Comparison of ENCODE assay signal across 8 mouse cellular contexts in the genomic region with DNA sequence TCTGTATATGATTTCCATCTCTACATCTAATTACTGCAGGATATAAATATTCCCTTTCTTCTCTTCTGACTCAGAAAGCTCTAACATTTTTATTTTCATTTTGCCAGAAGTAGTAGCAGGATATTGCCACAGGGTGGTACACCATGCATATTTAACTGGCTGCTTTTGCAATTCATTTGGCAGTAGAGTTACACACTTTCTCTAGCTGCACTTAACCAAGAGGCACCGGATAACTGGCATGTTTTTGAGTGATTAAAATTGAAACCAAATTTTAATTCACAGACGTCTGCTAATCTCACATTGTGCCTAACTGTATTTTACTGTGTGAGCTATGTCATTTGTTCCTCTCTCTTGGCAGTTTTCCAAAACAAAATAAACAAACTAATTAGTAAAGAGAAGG.
A peak's percentile ranks its signal among the peaks of the same experiment; 100 is the strongest.
DNase-seq lines count a peak whose midpoint lies in the region; ATAC-seq lines count a peak whose summit lies in the region.

No protein-coding gene starts in this region.

- no peak overlapping the region for H3K9ac ChIP-seq in forebrain, embryonic 15.5 days (replicated peaks)

- ATAC-seq in forebrain, embryonic 15.5 days (replicated peaks) = peak; percentile 83

- peaks cover 22% of the 10 kb centered on the region for H3K4me1 ChIP-seq in forebrain, embryonic 15.5 days

- 2% methylated on average over 2 of the region's 2 CpGs for WGBS in forebrain, embryonic 15.5 days

- H3K9me3 ChIP-seq in forebrain, embryonic 15.5 days = no peaks in the 10 kb centered on the region

- H3K27ac ChIP-seq in forebrain, embryonic 15.5 days (replicated peaks) = 0 out of 2 replicates have a peak overlapping the region, but pooled peaks have one; percentile 5

- H3K4me2 ChIP-seq in forebrain, embryonic 15.5 days (replicated peaks) = no peak overlapping the region

- no peaks in the 10 kb centered on the region for H3K36me3 ChIP-seq in forebrain, embryonic 15.5 days

- intact Hi-C loops in heart, postnatal 10 days (cut with DNase I) = loop anchor here (10.0 kb wide), 1 partner anchor 146 kb away; no protein-coding TSS in a partner anchor
- intact Hi-C loops in heart, postnatal 36 days (cut with DNase I) = no loop called here

- H3K4me3 ChIP-seq in forebrain, embryonic 15.5 days = no peak overlapping the region

- DNase-seq in heart, postnatal 10 days = peak; percentile 19 to 25
- no peak for DNase-seq in heart, postnatal 36 days
- peak; percentile 69 for DNase-seq in 416B (ENCODE audit: low read depth)
- peak; percentile 92 for DNase-seq in brain, adult 2 months (ENCODE audit: low read depth, low spot score)
- peak; percentile 27 for DNase-seq in mesoderm, embryonic 11.5 days (ENCODE audit: low read depth, low spot score)
- DNase-seq in spleen, postnatal 10 days (ENCODE audit: low spot score in 2 of 2) = no peak
- DNase-seq in urinary bladder, postnatal 25 days (ENCODE audit: low spot score) = no peak

- no peaks in the 10 kb centered on the region for H3K27me3 ChIP-seq in forebrain, embryonic 15.5 days

Comparison
In these comparisons a context has a peak if more than half of its experiments do, and no peak if none do; other contexts are left out.
1. DNase-seq: peak in heart, postnatal 10 days (2 of 2), 416B (single experiment), brain, adult 2 months (single experiment) and mesoderm, embryonic 11.5 days (single experiment); none in heart, postnatal 36 days (0 of 2), spleen, postnatal 10 days (0 of 2) and urinary bladder, postnatal 25 days (single experiment).